In the genomic region with DNA sequence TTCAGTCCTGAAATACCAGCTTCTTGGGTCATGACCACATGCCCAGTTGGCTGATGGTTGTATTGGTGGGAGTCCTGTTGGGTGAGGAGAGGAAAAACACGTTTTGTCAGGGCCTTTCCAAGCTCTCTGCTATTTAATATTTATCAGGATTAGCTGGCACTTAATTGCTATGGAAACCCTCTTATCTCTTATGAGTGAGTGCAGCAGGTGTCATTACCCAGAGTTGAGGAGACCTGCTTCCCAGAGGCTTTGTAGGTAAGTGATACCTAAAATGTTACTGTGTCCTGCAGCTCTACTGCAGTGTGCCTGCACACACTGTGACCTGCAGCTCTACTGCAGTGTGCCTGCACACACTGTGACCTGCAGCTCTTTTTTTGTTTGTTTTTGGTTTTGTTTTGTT, we compare ENCODE assay signal across 21 mouse cellular contexts.
"Had no signal": no experiment of that assay in that cellular context is flagged by ENCODE, and none has a peak within 500 bp of the region (broad histone marks: within the 10 kb centered on the region; RNA-seq: fewer than 3 reads in every experiment).

No protein-coding gene starts in this region.

- DNase-seq: kidney, adult 11 months; kidney, adult 8-10 months; kidney, postnatal 14 days; layer of hippocampus, adult 9-11 months; liver, embryonic 13.5 days; liver, postnatal 0 days; lung, embryonic 14.5 days; midbrain, embryonic 14.5 days; right cerebral cortex, adult 18-20 months; right cerebral cortex, postnatal 14 days; right cerebral cortex, postnatal 4 days; thymus, postnatal 25 days had no signal

- H3K9ac ChIP-seq: limb, embryonic 13.5 days; liver, embryonic 13.5 days; liver, postnatal 0 days; lung, embryonic 14.5 days; neural tube, embryonic 12.5 days; neural tube, embryonic 15.5 days had no signal

- H3K4me2 ChIP-seq: limb, embryonic 13.5 days; liver, embryonic 13.5 days; lung, embryonic 14.5 days; neural tube, embryonic 12.5 days; neural tube, embryonic 15.5 days had no signal

- H3K9me3 ChIP-seq: limb, embryonic 10.5 days; limb, embryonic 13.5 days; liver, embryonic 13.5 days; megakaryocyte, embryonic 14.5 days; midbrain, embryonic 10.5 days; neural tube, embryonic 12.5 days; neural tube, embryonic 15.5 days had no signal

- H3K27me3 ChIP-seq: liver, embryonic 13.5 days; megakaryocyte, embryonic 14.5 days; neural tube, embryonic 12.5 days; neural tube, embryonic 15.5 days had no signal

- H3K27ac ChIP-seq: layer of hippocampus, adult 2 months; limb, embryonic 10.5 days; limb, embryonic 13.5 days; liver, embryonic 13.5 days; macrophage; midbrain, embryonic 10.5 days; neural tube, embryonic 12.5 days; neural tube, embryonic 15.5 days had no signal

- H3K36me3 ChIP-seq: limb, embryonic 10.5 days; limb, embryonic 13.5 days; liver, embryonic 13.5 days; midbrain, embryonic 10.5 days; neural tube, embryonic 12.5 days; neural tube, embryonic 15.5 days had no signal

- ATAC-seq: liver, postnatal 0 days; lung, postnatal 0 days had no signal

- H3K4me1 ChIP-seq: liver, embryonic 13.5 days; megakaryocyte, embryonic 14.5 days; neural tube, embryonic 12.5 days; neural tube, embryonic 15.5 days had no signal

- H3K4me3 ChIP-seq: layer of hippocampus, adult 2 months; limb, embryonic 10.5 days; limb, embryonic 13.5 days; liver, embryonic 13.5 days; megakaryocyte, embryonic 14.5 days; midbrain, embryonic 10.5 days; neural tube, embryonic 12.5 days; neural tube, embryonic 15.5 days had no signal
